Mouse (Mus musculus) 416B (cell line): ENCODE data around the gene Ppfia1.

ENCODE experiments used
- DNase-seq: peaks from one replicate; pipeline ENCODE4 v3.0.0; 2011; ENCODE audit warnings: low read depth

The Ppfia1 gene

GRCm38 (mm10) chr7:144489067-144489774 lies 64.3 kb downstream of the Ppfia1 start:
- peak; percentile 98 for DNase-seq

GRCm38 (mm10) chr7:144480314-144480713 lies 73.2 kb downstream of the Ppfia1 start:
- DNase-seq = no peak

- no peak for DNase-seq
Measured at GRCm38 (mm10) chr7:144479569-144479968, 74.0 kb downstream of the Ppfia1 start.

- DNase-seq = no peak
Measured at GRCm38 (mm10) chr7:144475741-144476140, 77.8 kb downstream of the Ppfia1 start.

- DNase-seq = no peak
Measured at GRCm38 (mm10) chr7:144473486-144473885, 80.0 kb downstream of the Ppfia1 start.

GRCm38 (mm10) chr7:144471103-144471502 lies 82.4 kb downstream of the Ppfia1 start:
- no peak for DNase-seq

GRCm38 (mm10) chr7:144470545-144471059 lies 82.9 kb downstream of the Ppfia1 start, which contains the start of gene Cttn:
Cttn (minus strand) TSS chr7:144471009.
- no peak for DNase-seq

- DNase-seq = no peak
Measured at GRCm38 (mm10) chr7:144469908-144470544, 83.5 kb downstream of the Ppfia1 start.

GRCm38 (mm10) chr7:144469181-144469641 lies 84.3 kb downstream of the Ppfia1 start:
- DNase-seq = peak; percentile 45

GRCm38 (mm10) chr7:144468741-144469140 lies 84.8 kb downstream of the Ppfia1 start:
- no peak for DNase-seq

GRCm38 (mm10) chr7:144462577-144462976 lies 91.0 kb downstream of the Ppfia1 start:
- no peak for DNase-seq

- DNase-seq = peak; percentile 74
Measured at GRCm38 (mm10) chr7:144461246-144461902, 92.2 kb downstream of the Ppfia1 start.

GRCm38 (mm10) chr7:144458881-144459280 lies 94.6 kb downstream of the Ppfia1 start:
- DNase-seq = peak; percentile 73

- no peak for DNase-seq
Measured at GRCm38 (mm10) chr7:144450661-144451060, 102.9 kb downstream of the Ppfia1 start.

GRCm38 (mm10) chr7:144449637-144450570 lies 103.6 kb downstream of the Ppfia1 start:
- no peak for DNase-seq

GRCm38 (mm10) chr7:144448186-144448585 lies 105.3 kb downstream of the Ppfia1 start:
- DNase-seq = peak; percentile 90

- peak; percentile 95 for DNase-seq
Measured at GRCm38 (mm10) chr7:144447146-144447545, 106.4 kb downstream of the Ppfia1 start.

- peak; percentile 87 for DNase-seq
Measured at GRCm38 (mm10) chr7:144444788-144445187, 108.7 kb downstream of the Ppfia1 start.

GRCm38 (mm10) chr7:144441976-144442375 lies 111.6 kb downstream of the Ppfia1 start:
- peak; percentile 88 for DNase-seq

GRCm38 (mm10) chr7:144441466-144441865 lies 112.1 kb downstream of the Ppfia1 start:
- DNase-seq = peak; percentile 88

GRCm38 (mm10) chr7:144438811-144439210 lies 114.7 kb downstream of the Ppfia1 start:
- DNase-seq = no peak
